Mouse (Mus musculus): ENCODE measurements at regions not wholly inside any gene's neighbourhood (a gene's known extent, or its start where the extent isn't known, plus 50 kb on each side); places are given as distances from the start of the nearest gene placed in this dataset.

DNA sequence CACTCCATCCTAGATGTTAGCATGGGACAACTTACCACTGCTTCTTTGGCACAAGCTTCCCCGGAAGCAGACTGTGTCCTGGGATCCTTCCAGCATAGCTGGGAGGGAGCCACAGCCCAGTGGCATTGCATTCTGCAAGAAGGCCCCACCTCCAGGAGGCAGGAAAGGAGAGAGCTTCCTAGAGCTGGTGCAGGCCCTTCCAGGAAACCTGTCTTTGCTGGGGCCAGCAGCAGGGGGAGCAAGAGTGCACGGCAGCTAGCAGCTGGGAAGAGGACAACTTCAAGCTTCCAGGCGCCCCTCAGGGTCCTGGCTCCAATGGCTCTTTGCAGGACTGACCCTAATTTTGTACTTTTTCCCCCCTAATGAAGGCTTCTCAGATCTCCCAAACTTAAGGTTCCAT lies 115.4 kb upstream of the Sorcs3 start:
- Histone ChIP-seq H3K9me3 (replicated peaks) (peaks cover 5% of the 10 kb centered on the region; the same call in 1 of the 2 replicates), H3K27ac (replicated peaks) (no peak overlapping the region), H3K4me1 (no peaks in the 10 kb centered on the region), H3K27me3 (ENCODE audit: low read depth, poor library complexity, severe bottlenecking) (no peaks in the 10 kb centered on the region), H3K36me3 (no peaks in the 10 kb centered on the region), H3K4me3 (no peak overlapping the region)
- DNase-seq (ENCODE audit: low spot score): peak; percentile 35
- 31% methylated on average over 3 of the region's 3 CpGs for WGBS

DNA sequence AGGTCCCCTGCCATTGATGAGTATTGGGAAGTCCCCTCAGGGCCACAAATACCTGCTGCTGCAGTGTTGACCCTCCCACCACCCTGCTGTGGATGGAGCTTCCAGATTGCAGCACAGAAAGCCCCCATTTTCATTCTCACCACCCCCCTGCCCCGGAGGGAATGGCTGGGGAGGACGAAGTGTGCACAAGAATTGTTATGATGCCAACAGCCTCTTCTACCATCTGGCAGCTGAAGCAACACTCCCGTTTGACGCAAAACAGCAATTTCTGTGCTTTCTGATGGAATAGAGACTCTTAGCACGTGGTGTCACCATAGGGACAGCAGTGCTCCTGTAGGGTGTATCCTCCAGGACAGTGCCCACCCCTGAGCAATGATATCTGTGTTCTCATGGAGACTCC lies 108.5 kb upstream of the Sorcs3 start:
- 84% methylated on average over 5 of the region's 5 CpGs for WGBS
- Histone ChIP-seq H3K27me3 (ENCODE audit: low read depth, poor library complexity, severe bottlenecking) (no peaks in the 10 kb centered on the region), H3K36me3 (no peaks in the 10 kb centered on the region), H3K4me1 (no peaks in the 10 kb centered on the region), H3K9me3 (replicated peaks) (no peaks in the 10 kb centered on the region), H3K27ac (replicated peaks) (no peak overlapping the region), H3K4me3 (no peak overlapping the region)
- no peak for DNase-seq (ENCODE audit: low spot score)

DNA sequence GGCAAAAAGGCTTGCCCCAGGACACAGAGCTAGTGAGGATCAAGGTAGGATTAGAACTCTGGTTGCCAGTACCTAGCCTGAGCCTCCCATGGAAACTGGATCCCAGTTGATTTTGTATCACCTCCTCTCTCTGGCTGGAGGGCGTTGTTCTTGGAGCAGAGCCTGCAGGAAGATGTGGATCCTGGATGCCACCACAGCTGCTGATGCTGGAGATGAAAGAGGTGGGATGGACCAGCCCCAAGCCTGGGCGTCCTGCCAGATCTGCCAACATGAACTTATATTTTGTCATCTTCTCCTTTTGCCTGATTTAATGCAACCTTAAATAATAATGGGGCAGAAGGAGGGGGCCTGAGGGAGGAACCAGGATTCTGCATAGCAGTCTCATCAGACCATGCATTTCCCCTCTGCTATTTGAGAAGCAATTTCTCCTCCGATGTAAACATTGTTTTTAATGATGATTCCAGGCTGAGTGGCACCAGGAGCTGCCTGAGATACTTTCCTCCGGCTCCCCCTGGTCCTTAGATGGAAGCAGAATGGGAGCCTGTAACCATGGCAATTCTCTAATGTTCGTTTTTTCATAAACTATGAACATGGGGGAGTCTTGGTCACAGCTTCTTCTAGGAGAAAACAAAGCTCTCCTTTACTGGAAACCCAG lies 107.8 kb upstream of the Sorcs3 start:
- H3K4me3 ChIP-seq: no peak overlapping the region
- no peaks in the 10 kb centered on the region for H3K4me1 ChIP-seq
- DNase-seq (ENCODE audit: low spot score): no peak
- no peak overlapping the region for H3K27ac ChIP-seq (replicated peaks)
- H3K27me3 ChIP-seq (ENCODE audit: low read depth, poor library complexity, severe bottlenecking): no peaks in the 10 kb centered on the region
- 79% methylated on average over 5 of the region's 5 CpGs for WGBS
- H3K9me3 ChIP-seq (replicated peaks): no peaks in the 10 kb centered on the region
- no peaks in the 10 kb centered on the region for H3K36me3 ChIP-seq

DNA sequence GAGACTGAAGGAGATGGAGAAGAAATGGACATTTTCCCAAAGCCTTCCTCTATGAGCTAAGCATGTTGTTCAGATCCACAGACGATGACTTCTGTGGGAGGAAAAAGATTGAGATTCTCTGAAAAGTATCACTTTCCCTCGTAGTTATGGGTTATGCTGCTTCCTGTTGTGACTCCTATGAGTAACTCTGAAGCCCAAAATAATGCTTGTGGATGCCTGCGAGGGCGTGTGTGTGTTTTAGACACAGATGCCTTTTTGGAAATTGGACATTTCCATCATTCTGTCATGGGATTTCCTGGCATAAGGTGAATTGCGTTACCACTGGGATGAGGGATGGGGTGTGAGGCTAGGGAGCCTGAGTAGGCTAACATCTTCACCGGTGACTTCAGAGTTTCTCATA lies 104.8 kb upstream of the Sorcs3 start:
- WGBS: 91% methylated on average over 6 of the region's 6 CpGs
- H3K9me3 ChIP-seq (replicated peaks): no peaks in the 10 kb centered on the region
- H3K27me3 ChIP-seq (ENCODE audit: low read depth, poor library complexity, severe bottlenecking): no peaks in the 10 kb centered on the region

DNA sequence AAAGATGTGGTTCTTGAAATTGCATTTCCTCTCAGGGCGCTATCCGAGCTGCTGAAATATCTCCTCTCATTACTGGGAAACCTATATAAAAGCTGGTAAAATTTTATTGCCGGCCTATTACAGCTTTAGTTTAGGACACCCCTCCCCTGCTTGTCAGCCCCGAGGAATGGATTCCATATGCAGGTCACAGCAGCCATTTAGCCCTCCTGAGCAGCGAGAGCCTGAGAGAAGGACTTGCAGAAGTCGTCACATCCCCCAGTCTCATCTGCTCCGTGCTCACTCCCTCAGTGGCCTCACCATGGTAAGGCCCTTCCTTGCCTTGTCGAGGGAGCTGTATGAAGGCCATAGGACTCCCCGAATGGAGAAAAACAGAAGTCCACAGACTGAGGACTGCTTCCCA lies 90.7 kb upstream of the Sorcs3 start:
- H3K9me3 ChIP-seq (replicated peaks): no peaks in the 10 kb centered on the region
- WGBS: 75% methylated on average over 9 of the region's 9 CpGs
- no peak overlapping the region for H3K4me3 ChIP-seq
- H3K27ac ChIP-seq (replicated peaks): no peak overlapping the region
- no peaks in the 10 kb centered on the region for H3K36me3 ChIP-seq
- no peaks in the 10 kb centered on the region for H3K27me3 ChIP-seq (ENCODE audit: low read depth, poor library complexity, severe bottlenecking)
- no peak for DNase-seq (ENCODE audit: low spot score)
- peaks cover 16% of the 10 kb centered on the region for H3K4me1 ChIP-seq

More for the DNA sequence above, 104.8 kb upstream of the Sorcs3 start:
- no peaks in the 10 kb centered on the region for H3K36me3 ChIP-seq
- H3K27ac ChIP-seq (replicated peaks): no peak overlapping the region
- no peak overlapping the region for H3K4me3 ChIP-seq
- H3K4me1 ChIP-seq: no peaks in the 10 kb centered on the region
- no peak for DNase-seq (ENCODE audit: low spot score)

DNA sequence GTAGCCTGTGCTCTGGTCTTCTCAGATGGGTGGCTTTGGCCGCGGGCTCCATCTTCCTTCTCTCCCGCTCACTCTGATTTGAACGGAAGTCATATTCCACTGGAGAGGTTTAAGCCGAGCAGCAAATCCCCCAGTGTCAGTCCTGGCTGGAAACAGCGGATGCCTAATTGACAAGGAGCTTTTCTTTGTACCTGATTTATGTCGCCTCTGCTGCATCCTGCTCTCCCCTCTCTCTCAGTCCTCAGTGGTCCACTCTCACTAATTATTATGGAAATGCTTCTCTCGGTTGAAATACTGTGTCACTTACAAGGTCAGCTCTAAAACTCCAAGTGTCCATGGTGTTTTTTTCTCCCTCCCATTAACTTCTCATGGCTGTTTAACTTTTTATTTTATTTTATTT lies 90.1 kb upstream of the Sorcs3 start:
- Histone ChIP-seq H3K36me3 (no peaks in the 10 kb centered on the region), H3K4me1 (peaks cover 16% of the 10 kb centered on the region), H3K27me3 (ENCODE audit: low read depth, poor library complexity, severe bottlenecking) (no peaks in the 10 kb centered on the region), H3K4me3 (no peak overlapping the region), H3K27ac (replicated peaks) (no peak overlapping the region), H3K9me3 (replicated peaks) (no peaks in the 10 kb centered on the region)
- no peak for DNase-seq (ENCODE audit: low spot score)
- WGBS: 57% methylated on average over 8 of the region's 8 CpGs

DNA sequence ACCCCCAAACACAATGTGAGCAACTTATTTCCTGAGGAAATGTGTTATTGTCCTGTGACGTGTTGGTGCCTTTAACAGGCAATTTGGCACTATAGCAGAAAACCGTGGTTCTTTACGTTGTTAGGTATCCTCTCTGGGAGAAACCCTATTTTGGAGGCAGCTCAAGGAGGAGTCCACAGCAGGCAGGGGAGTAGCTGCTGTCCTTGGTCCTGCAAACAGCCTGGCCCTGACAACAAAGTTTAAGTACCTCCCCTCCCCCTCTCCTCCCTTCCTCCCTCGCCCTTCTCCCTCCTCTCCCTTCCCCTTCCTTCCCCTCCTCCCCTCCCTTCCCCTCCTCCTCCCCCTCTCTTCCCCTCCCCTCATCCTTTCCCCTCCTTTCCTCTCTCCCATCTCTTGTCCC lies 89.1 kb upstream of the Sorcs3 start:
- 12% methylated on average over 4 of the region's 4 CpGs for WGBS
- no peak overlapping the region for H3K27ac ChIP-seq (replicated peaks)
- H3K27me3 ChIP-seq (ENCODE audit: low read depth, poor library complexity, severe bottlenecking): no peaks in the 10 kb centered on the region
- peak; percentile 13 for DNase-seq (ENCODE audit: low spot score)
- no peaks in the 10 kb centered on the region for H3K36me3 ChIP-seq
- H3K4me1 ChIP-seq: peaks cover 16% of the 10 kb centered on the region
- H3K9me3 ChIP-seq (replicated peaks): no peaks in the 10 kb centered on the region
- no peak overlapping the region for H3K4me3 ChIP-seq

DNA sequence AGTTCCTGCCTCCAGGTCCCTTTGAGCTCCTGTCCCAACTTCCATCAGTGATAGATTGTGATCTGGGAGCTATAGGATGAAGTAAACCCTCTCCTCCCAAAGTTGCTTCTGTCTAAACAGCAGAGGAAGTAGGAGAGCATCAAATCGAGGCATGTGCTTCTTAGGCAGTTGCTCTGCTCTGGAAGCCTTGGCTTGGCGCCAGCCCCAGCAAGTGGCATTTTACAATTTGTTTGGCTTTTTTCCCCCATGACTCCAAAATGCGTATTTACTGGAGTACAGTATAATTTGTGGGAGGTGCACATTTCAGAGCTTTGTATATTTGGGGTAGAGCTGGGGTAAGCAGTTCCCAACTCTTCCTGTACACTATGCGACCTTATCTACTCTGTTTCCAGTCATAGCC lies 88.2 kb upstream of the Sorcs3 start:
- H3K9me3 ChIP-seq (replicated peaks): no peaks in the 10 kb centered on the region
- no peak overlapping the region for H3K27ac ChIP-seq (replicated peaks)
- H3K4me1 ChIP-seq: peaks cover 16% of the 10 kb centered on the region
- WGBS: 87% methylated on average over 4 of the region's 4 CpGs
- no peaks in the 10 kb centered on the region for H3K36me3 ChIP-seq
- H3K27me3 ChIP-seq (ENCODE audit: low read depth, poor library complexity, severe bottlenecking): no peaks in the 10 kb centered on the region
- DNase-seq (ENCODE audit: low spot score): no peak
- no peak overlapping the region for H3K4me3 ChIP-seq

DNA sequence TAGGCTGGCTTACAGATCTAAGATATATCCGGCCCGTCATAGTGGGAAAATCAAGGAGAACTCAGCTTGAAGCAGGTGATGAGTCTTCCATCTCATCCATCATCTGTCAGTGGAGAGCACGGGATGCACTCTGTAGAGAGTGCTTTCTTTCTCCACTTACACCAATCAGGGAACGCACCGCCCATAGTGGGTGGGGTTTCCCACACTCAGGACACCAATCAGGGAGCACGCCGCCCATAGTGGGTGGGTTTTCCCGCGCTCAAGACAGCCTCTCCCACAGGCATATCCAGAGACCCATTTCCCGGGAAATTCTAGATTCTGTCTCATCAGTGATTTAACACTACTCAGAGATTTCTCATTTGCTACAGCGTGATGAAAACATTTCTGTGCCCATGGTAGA lies 83.5 kb upstream of the Sorcs3 start:
- no peaks in the 10 kb centered on the region for H3K4me1 ChIP-seq
- no peaks in the 10 kb centered on the region for H3K27me3 ChIP-seq (ENCODE audit: low read depth, poor library complexity, severe bottlenecking)
- no peaks in the 10 kb centered on the region for H3K9me3 ChIP-seq (replicated peaks)
- no peak overlapping the region for H3K27ac ChIP-seq (replicated peaks)
- no peaks in the 10 kb centered on the region for H3K36me3 ChIP-seq
- H3K4me3 ChIP-seq: no peak overlapping the region
- no peak for DNase-seq (ENCODE audit: low spot score)
- WGBS: 90% methylated on average over 11 of the region's 11 CpGs

DNA sequence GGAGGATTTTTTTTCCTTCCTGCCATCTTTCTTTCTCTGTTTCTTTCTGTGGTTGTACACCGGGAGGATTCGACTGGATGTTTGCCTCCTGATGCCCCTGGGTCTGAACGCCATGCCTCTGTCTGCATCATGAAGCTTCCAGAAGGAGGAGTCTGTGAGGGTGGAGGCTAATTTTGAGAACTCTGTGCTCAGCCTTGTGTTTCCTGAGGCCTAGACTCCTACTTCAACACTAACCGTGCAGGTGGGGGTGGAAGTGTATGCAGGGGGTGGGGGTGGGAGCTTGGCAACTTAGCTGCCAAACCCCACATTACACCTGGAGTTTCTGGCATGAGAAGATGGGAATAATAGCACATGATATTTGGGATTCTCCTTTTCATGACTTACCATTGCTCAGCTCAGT lies 82.0 kb upstream of the Sorcs3 start:
- DNase-seq (ENCODE audit: low spot score): no peak
- Histone ChIP-seq H3K4me3 (no peak overlapping the region), H3K27ac (replicated peaks) (no peak overlapping the region), H3K9me3 (replicated peaks) (no peaks in the 10 kb centered on the region), H3K36me3 (no peaks in the 10 kb centered on the region), H3K4me1 (no peaks in the 10 kb centered on the region), H3K27me3 (ENCODE audit: low read depth, poor library complexity, severe bottlenecking) (no peaks in the 10 kb centered on the region)
- WGBS: 90% methylated on average over 4 of the region's 4 CpGs

DNA sequence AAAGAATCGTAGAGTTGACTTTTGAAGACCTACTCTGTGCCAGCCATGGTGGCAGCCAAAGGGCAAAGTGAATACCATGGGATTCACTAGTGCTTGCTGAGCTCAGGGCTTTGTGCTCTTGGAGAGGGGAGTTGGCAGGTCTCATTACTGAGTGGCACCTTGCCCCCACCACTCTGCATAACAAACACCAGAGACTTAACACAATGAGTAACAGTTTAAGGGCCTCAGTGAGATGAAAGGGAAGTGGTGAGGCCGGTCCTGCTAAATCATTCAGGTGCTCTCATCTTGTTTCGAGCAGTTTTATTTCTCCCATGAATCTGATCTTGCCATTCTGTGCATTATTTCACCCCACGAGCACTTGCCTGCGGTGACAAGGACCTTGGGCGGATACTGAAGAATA lies 80.1 kb upstream of the Sorcs3 start:
- H3K9me3 ChIP-seq (replicated peaks): no peaks in the 10 kb centered on the region
- H3K4me1 ChIP-seq: no peaks in the 10 kb centered on the region
- H3K4me3 ChIP-seq: no peak overlapping the region
- H3K27ac ChIP-seq (replicated peaks): no peak overlapping the region
- DNase-seq (ENCODE audit: low spot score): no peak
- H3K36me3 ChIP-seq: no peaks in the 10 kb centered on the region
- H3K27me3 ChIP-seq (ENCODE audit: low read depth, poor library complexity, severe bottlenecking): no peaks in the 10 kb centered on the region
- WGBS: 84% methylated on average over 6 of the region's 6 CpGs

DNA sequence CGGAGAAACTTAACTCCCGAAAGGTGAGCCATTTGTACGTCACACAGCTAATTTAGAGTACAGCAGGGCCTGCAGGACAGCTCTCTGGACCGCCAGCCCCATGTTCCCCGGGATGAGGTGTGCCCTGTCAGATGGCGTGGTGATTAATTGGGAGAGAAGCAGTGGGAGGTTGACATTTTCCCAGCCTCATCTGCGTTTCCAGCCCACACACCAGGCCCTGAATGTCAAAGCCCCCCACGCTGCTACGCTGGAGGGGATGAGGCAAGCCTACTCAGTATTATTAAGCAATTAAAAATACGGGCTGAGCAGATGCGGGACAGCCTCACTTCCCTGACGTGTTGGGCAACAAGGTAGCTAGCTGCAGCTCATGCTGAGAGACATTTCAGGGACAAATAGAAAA lies 77.7 kb upstream of the Sorcs3 start:
- H3K36me3 ChIP-seq: no peaks in the 10 kb centered on the region
- H3K9me3 ChIP-seq (replicated peaks): no peaks in the 10 kb centered on the region
- H3K27ac ChIP-seq (replicated peaks): no peak overlapping the region
- H3K4me1 ChIP-seq: no peaks in the 10 kb centered on the region
- no peak for DNase-seq (ENCODE audit: low spot score)
- no peak overlapping the region for H3K4me3 ChIP-seq
- no peaks in the 10 kb centered on the region for H3K27me3 ChIP-seq (ENCODE audit: low read depth, poor library complexity, severe bottlenecking)
- 84% methylated on average over 12 of the region's 12 CpGs for WGBS

DNA sequence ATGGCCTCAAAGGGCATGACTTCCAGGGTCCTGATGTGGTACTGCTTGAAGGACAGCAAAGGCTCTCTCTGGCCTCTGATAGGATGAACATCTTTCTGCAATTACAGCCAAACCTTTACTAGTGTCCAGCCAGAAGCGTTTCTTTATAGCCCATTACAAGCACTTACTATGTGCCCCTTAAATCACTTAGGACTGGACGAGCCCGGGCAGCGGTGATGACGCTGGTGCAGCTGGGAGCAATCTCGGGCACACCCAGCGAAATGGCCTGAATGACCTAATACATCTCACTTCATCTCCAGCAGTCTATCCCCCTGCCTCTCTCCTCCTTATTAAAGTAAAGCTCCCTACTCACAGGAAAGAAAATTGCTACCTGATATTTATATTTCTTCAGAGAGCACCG lies 69.6 kb upstream of the Sorcs3 start:
- H3K4me3 ChIP-seq: no peak overlapping the region
- no peaks in the 10 kb centered on the region for H3K36me3 ChIP-seq
- no peak overlapping the region for H3K27ac ChIP-seq (replicated peaks)
- H3K9me3 ChIP-seq (replicated peaks): no peaks in the 10 kb centered on the region
- H3K27me3 ChIP-seq (ENCODE audit: low read depth, poor library complexity, severe bottlenecking): no peaks in the 10 kb centered on the region
- WGBS: 96% methylated on average over 8 of the region's 8 CpGs
- no peak for DNase-seq (ENCODE audit: low spot score)
- no peaks in the 10 kb centered on the region for H3K4me1 ChIP-seq

DNA sequence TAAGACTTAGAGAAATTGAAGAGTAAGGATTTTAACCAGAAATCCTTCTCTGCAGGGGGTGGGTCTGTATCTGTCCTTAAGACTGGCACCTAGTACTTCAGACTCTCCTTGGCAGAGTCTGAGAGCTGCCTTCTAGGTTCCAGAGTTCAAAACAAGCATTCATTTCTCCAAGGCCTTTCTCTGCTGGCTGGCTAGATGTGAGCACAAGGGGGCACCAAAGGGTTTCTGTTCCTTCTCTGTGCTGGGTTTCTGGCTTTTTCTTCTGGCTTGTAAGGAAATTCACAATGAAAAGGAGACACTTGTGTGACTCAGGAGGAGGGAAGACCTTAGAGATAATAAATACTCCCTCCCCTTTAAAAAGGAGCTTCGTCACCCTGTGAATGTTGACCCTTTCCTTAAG lies 61.7 kb upstream of the Sorcs3 start:
- Histone ChIP-seq H3K4me1 (peaks cover 10% of the 10 kb centered on the region), H3K27me3 (ENCODE audit: low read depth, poor library complexity, severe bottlenecking) (no peaks in the 10 kb centered on the region), H3K9me3 (replicated peaks) (no peaks in the 10 kb centered on the region), H3K36me3 (no peaks in the 10 kb centered on the region), H3K27ac (replicated peaks) (no peak overlapping the region), H3K4me3 (no peak overlapping the region)
- peak; percentile 37 for DNase-seq (ENCODE audit: low spot score)
- WGBS: 41% methylated on average over 1 of the region's 1 CpGs
